ENCODE assay signal across 9 mouse cellular contexts in the genomic region with DNA sequence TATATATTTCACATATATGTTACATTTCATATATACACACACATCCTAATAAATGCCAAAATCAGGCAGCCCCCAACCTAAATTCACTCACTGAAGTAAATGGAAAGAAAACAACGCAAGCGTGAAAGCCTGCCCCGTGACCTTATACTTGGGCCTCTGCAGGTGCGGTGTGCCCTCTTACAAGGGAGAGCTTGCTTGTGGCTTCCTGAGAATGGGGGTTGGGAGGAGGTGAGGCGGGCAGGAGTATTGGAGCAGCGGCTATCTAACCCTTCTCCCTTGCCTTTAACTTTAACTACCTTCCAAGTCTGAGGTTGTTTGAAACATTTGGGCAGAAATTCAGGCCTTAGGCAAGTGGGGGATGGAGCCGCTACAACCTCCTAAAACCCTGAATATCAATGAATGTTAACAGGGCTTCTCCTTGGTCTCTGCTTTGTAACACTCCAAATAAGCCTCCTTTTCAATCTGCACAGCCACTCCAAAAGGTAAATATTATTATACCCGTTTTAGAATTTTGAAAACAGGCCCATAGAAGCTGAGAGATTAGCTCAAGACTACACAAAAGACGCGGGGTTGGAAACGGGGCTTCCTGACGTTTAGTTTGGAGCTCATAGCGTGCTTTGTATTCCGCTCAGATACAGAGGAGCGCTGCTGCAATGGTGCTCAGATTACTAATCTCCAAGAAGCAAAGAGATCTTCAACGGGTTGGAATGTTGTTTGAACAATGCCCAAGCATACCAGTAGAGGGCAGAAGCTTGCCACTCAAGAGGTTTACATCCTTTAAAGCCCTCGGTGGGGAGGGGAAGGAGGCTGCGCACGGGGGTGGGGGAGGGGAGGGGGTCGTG. TPM values are rescaled to one million over a fixed set of nuclear protein-coding genes. Genes with fewer than 3 reads are reported as not detected.
A peak's percentile ranks its signal among the peaks of the same experiment; 100 is the strongest.
DNase-seq lines count a peak whose midpoint lies in the region; ATAC-seq and TF ChIP-seq lines count a peak whose summit lies in the region.
"Had no signal": no experiment of that assay in that cellular context is flagged by ENCODE, and none has a peak within 500 bp of the region (broad histone marks: within the 10 kb centered on the region; RNA-seq: fewer than 3 reads in every experiment).

No protein-coding gene starts in this region.

- no peak overlapping the region for H3K9ac ChIP-seq in embryonic facial prominence, embryonic 12.5 days
- no peak overlapping the region for H3K9ac ChIP-seq in heart, embryonic 11.5 days (ENCODE audit: low read depth, low read length)
- no peak overlapping the region for H3K9ac ChIP-seq in limb, embryonic 11.5 days (ENCODE audit: low read length)
- no peak overlapping the region for H3K9ac ChIP-seq in stomach, postnatal 0 days (ENCODE audit: low read length)
- H3K9ac ChIP-seq: embryonic facial prominence, embryonic 13.5 days had no signal

- no peak for TF ChIP-seq EP300 in stomach, postnatal 0 days (optimal IDR thresholded peaks at IDR 0.05)

- 0 out of 2 replicates have a peak, but pooled peaks cover 3% of the 10 kb centered on the region for H3K9me3 ChIP-seq in embryonic facial prominence, embryonic 12.5 days
- H3K9me3 ChIP-seq in heart, embryonic 11.5 days (replicated peaks; ENCODE audit: control insufficient read depth, low read length): no peaks in the 10 kb centered on the region
- no peaks in the 10 kb centered on the region for H3K9me3 ChIP-seq in limb, embryonic 11.5 days (ENCODE audit: control insufficient read depth, low read length)
- no peaks in the 10 kb centered on the region for H3K9me3 ChIP-seq in stomach, postnatal 0 days (ENCODE audit: control insufficient read depth, low read length)
- H3K9me3 ChIP-seq: embryonic facial prominence, embryonic 13.5 days had no signal

- no peaks in the 10 kb centered on the region for H3K36me3 ChIP-seq in embryonic facial prominence, embryonic 12.5 days
- H3K36me3 ChIP-seq in heart, embryonic 11.5 days (ENCODE audit: control insufficient read depth, insufficient read depth, low read length): no peaks in the 10 kb centered on the region
- no peaks in the 10 kb centered on the region for H3K36me3 ChIP-seq in limb, embryonic 11.5 days (ENCODE audit: control insufficient read depth, insufficient read depth, low read length)
- H3K36me3 ChIP-seq in stomach, postnatal 0 days (ENCODE audit: control insufficient read depth, insufficient read depth, low read length): no peaks in the 10 kb centered on the region
- H3K36me3 ChIP-seq: embryonic facial prominence, embryonic 13.5 days had no signal

- H3K4me3 ChIP-seq in embryonic facial prominence, embryonic 12.5 days: no peak overlapping the region
- no peak overlapping the region for H3K4me3 ChIP-seq in heart, embryonic 11.5 days (ENCODE audit: low read depth, low read length)
- no peak overlapping the region for H3K4me3 ChIP-seq in limb, embryonic 11.5 days (ENCODE audit: low read depth, low read length)
- no peak overlapping the region for H3K4me3 ChIP-seq in stomach, postnatal 0 days (ENCODE audit: low read depth, low read length)
- H3K4me3 ChIP-seq: embryonic facial prominence, embryonic 13.5 days had no signal

- no peak for ATAC-seq in embryonic facial prominence, embryonic 12.5 days (ENCODE audit: insufficient number of reproducible peaks, insufficient read depth, low FRiP score, low TSS enrichment)
- ATAC-seq in heart, embryonic 11.5 days (replicated peaks; ENCODE audit: insufficient number of reproducible peaks, low FRiP score, low TSS enrichment): no peak
- no peak for ATAC-seq in limb, embryonic 11.5 days (ENCODE audit: insufficient number of reproducible peaks, low FRiP score, low TSS enrichment, low read depth)
- ATAC-seq in stomach, postnatal 0 days (ENCODE audit: low FRiP score, low TSS enrichment): 0 out of 2 replicates have a peak, but pooled peaks have one; percentile 51

- H3K4me2 ChIP-seq in embryonic facial prominence, embryonic 12.5 days (replicated peaks): peak overlapping the region; percentile 2; the same call in 1 of the 2 replicates
- peak overlapping the region; percentile 14; the same call in 1 of the 2 replicates for H3K4me2 ChIP-seq in heart, embryonic 11.5 days
- H3K4me2 ChIP-seq in limb, embryonic 11.5 days (ENCODE audit: low read depth, severe bottlenecking): no peak overlapping the region
- H3K4me2 ChIP-seq in stomach, postnatal 0 days (replicated peaks; ENCODE audit: low read depth): no peak overlapping the region; the same call in 1 of the 2 replicates
- H3K4me2 ChIP-seq: embryonic facial prominence, embryonic 13.5 days had no signal

- H3K4me1 ChIP-seq in embryonic facial prominence, embryonic 12.5 days: no peaks in the 10 kb centered on the region
- 0 out of 2 replicates have a peak, but pooled peaks cover 3% of the 10 kb centered on the region for H3K4me1 ChIP-seq in heart, embryonic 11.5 days (ENCODE audit: control insufficient read depth, insufficient read depth, low read length)
- H3K4me1 ChIP-seq in limb, embryonic 11.5 days (ENCODE audit: control insufficient read depth, insufficient read depth, low read length): no peaks in the 10 kb centered on the region
- H3K4me1 ChIP-seq in stomach, postnatal 0 days (replicated peaks; ENCODE audit: control insufficient read depth, insufficient read depth): no peaks in the 10 kb centered on the region
- H3K4me1 ChIP-seq: embryonic facial prominence, embryonic 13.5 days had no signal

- H3K27ac ChIP-seq in embryonic facial prominence, embryonic 12.5 days: no peak overlapping the region
- no peak overlapping the region for H3K27ac ChIP-seq in heart, embryonic 11.5 days (ENCODE audit: low read depth, low read length)
- H3K27ac ChIP-seq in limb, embryonic 11.5 days (replicated peaks; ENCODE audit: low read depth, low read length): no peak overlapping the region
- H3K27ac ChIP-seq in stomach, postnatal 0 days (replicated peaks): no peak overlapping the region
- H3K27ac ChIP-seq: embryonic facial prominence, embryonic 13.5 days had no signal

- DNase-seq in CD4-positive helper T cell, adult 2 months (ENCODE audit: low read depth, low spot score): peak; percentile 76
- DNase-seq in adrenal gland, postnatal 25 days: peak; percentile 28
- DNase-seq in kidney, adult 9 months: peak; percentile 78
- peak; percentile 72 for DNase-seq in limb, embryonic 11.5 days (ENCODE audit: low spot score)
- DNase-seq in natural killer cell, adult 2 months (ENCODE audit: low spot score in 2 of 2): peak; percentile 29 to 66
- DNase-seq in stomach, postnatal 0 days (ENCODE audit: low spot score): peak; percentile 57

- WGBS in embryonic facial prominence, embryonic 12.5 days: 12% methylated on average over 20 of the region's 20 CpGs
- 19% methylated on average over 20 of the region's 20 CpGs for WGBS in heart, embryonic 11.5 days (ENCODE audit: insufficient replicate concordance)
- WGBS in limb, embryonic 11.5 days: 18% methylated on average over 20 of the region's 20 CpGs
- WGBS in stomach, postnatal 0 days: 25% methylated on average over 19 of the region's 20 CpGs

- no peaks in the 10 kb centered on the region for H3K27me3 ChIP-seq in embryonic facial prominence, embryonic 12.5 days
- H3K27me3 ChIP-seq in heart, embryonic 11.5 days (ENCODE audit: control insufficient read depth, insufficient read depth, low read length): no peaks in the 10 kb centered on the region
- H3K27me3 ChIP-seq in limb, embryonic 11.5 days (ENCODE audit: control insufficient read depth, insufficient read depth, low read length): no peaks in the 10 kb centered on the region
- no peaks in the 10 kb centered on the region for H3K27me3 ChIP-seq in stomach, postnatal 0 days (ENCODE audit: control insufficient read depth, insufficient read depth, low read length)

- TF ChIP-seq CTCF in stomach, postnatal 0 days (IDR thresholded peaks at IDR 0.05; ENCODE audit: low read depth): peak; percentile 82

RNA-seq across cellular contexts. Expression of gene Lbh, which starts 28.3 kb away (rescaled TPM):
- 24.9 and 26.2 TPM in 2 replicates for total RNA-seq in adrenal gland, postnatal 25 days (2021)
- 2.1 and 2.6 TPM in 2 replicates for polyA plus RNA-seq in embryonic facial prominence, embryonic 12.5 days (2016; fragmentation: Nextera tagmentation; extraction: Ambion mirVana)
- polyA plus RNA-seq in heart, embryonic 11.5 days (2014; fragmentation: Nextera tagmentation; extraction: Ambion mirVana): 19.1 and 22.8 TPM in 2 replicates
- polyA plus RNA-seq in limb, embryonic 11.5 days (2014; fragmentation: Nextera tagmentation; extraction: Ambion mirVana): 2.6 and 3.6 TPM in 2 replicates
- polyA plus RNA-seq in stomach, postnatal 0 days (2015; fragmentation: Nextera tagmentation; extraction: Ambion mirVana): 2.0 and 2.7 TPM in 2 replicates

RNA-seq across cellular contexts. Expression of gene Ypel5, which starts 53.5 kb away (rescaled TPM):
- total RNA-seq in adrenal gland, postnatal 25 days (2021): 74.9 and 90.0 TPM in 2 replicates
- 47.9 and 49.4 TPM in 2 replicates for polyA plus RNA-seq in embryonic facial prominence, embryonic 12.5 days (2016; fragmentation: Nextera tagmentation; extraction: Ambion mirVana)
- 65.9 and 70.4 TPM in 2 replicates for polyA plus RNA-seq in heart, embryonic 11.5 days (2014; fragmentation: Nextera tagmentation; extraction: Ambion mirVana)
- polyA plus RNA-seq in limb, embryonic 11.5 days (2014; fragmentation: Nextera tagmentation; extraction: Ambion mirVana): 37.2 and 38.2 TPM in 2 replicates
- polyA plus RNA-seq in stomach, postnatal 0 days (2015; fragmentation: Nextera tagmentation; extraction: Ambion mirVana): 67.3 and 69.5 TPM in 2 replicates

Comparison
In these comparisons a context has a peak if more than half of its experiments do, and no peak if none do; other contexts are left out.
1. DNase-seq: peak in every context shown above with its lines; median percentile 78 in kidney, adult 9 months; 76 in CD4-positive helper T cell, adult 2 months; 72 in limb, embryonic 11.5 days; 57 in stomach, postnatal 0 days; 48 in natural killer cell, adult 2 months; 28 in adrenal gland, postnatal 25 days.
2. H3K4me2 ChIP-seq: peak in embryonic facial prominence, embryonic 12.5 days (single experiment) and heart, embryonic 11.5 days (single experiment); none in limb, embryonic 11.5 days (single experiment) and stomach, postnatal 0 days (single experiment).